Mouse (Mus musculus) thymus, adult 2 months (tissue): Measurements from ENCODE around the gene Irak2.

Experiments
- CTCF ChIP-seq: fragments of 200-500 bp; IDR thresholded peaks from 2 replicates; pipeline ENCODE4 v1.5.1; 2012; ENCODE audit warnings: mild to moderate bottlenecking, control low read depth, low read length, moderate library complexity, borderline replicate concordance; ENCODE audit not compliant: control insufficient read depth, poor library complexity, insufficient read depth; ENCODE audit errors: extremely low read depth
- POLR2A ChIP-seq: fragments of 200-500 bp; IDR thresholded peaks from 2 replicates; pipeline ENCODE4 v1.6.1; 2012; ENCODE audit warnings: mild to moderate bottlenecking, low read length, control low read depth, moderate library complexity; ENCODE audit not compliant: control insufficient read depth, poor library complexity, insufficient read depth; ENCODE audit errors: extremely low read depth

GRCm38 (mm10) chr6:113696582-113697221, 58.4 kb downstream of the Irak2 start, which contains the start of gene Tatdn2:
- TF ChIP-seq CTCF, result peak; percentile 74; the same call in 1 of the 2 replicates
- TF ChIP-seq POLR2A, result peak; percentile 98
